Mouse (Mus musculus) kidney, embryonic 14.5 days (tissue): ENCODE results near the gene Ahsa1. TPM values are rescaled to one million over a fixed set of nuclear protein-coding genes. Genes with fewer than 3 reads are reported as not detected.

Experiments used
- ATAC-seq: fragments of 200-750 bp; cut with Nextera tagmentation; 2 replicates; pipeline ENCODE4 v1.8.0; 2017; ENCODE audit warnings: moderate number of reproducible peaks, mild to moderate bottlenecking, moderate TSS enrichment, moderate library complexity; ENCODE audit not compliant: low FRiP score, low TSS enrichment
- H3K27ac ChIP-seq: fragments of 300-500 bp; sonication (generic); 2 replicates; pipeline ENCODE4 v1.5.1; 2014; ENCODE audit warnings: low read depth, mild to moderate bottlenecking, low read length, moderate library complexity, mixed read lengths
- H3K27me3 ChIP-seq: fragments of 300-500 bp; sonication (generic); 2 replicates; pipeline ENCODE4 v1.6.1; 2014; ENCODE audit warnings: mild to moderate bottlenecking, low read length; ENCODE audit not compliant: control insufficient read depth, insufficient read depth
- H3K36me3 ChIP-seq: fragments of 300-500 bp; sonication (generic); 2 replicates; pipeline ENCODE4 v1.6.1; 2014; ENCODE audit warnings: low read length, mixed read lengths; ENCODE audit not compliant: control insufficient read depth, insufficient read depth
- H3K4me1 ChIP-seq: fragments of 300-500 bp; sonication (generic); 2 replicates; pipeline ENCODE4 v1.6.1; 2014; ENCODE audit warnings: low read length, mixed read lengths; ENCODE audit not compliant: control insufficient read depth, insufficient read depth
- H3K4me2 ChIP-seq: fragments of 300-500 bp; sonication (generic); replicated peaks from 2 replicates; pipeline ENCODE4 v1.6.1; 2014; ENCODE audit warnings: low read depth, mild to moderate bottlenecking, low read length
- H3K4me3 ChIP-seq: fragments of 300-500 bp; sonication (generic); 2 replicates; pipeline ENCODE4 v1.5.1; 2014; ENCODE audit warnings: mild to moderate bottlenecking, low read length
- H3K9ac ChIP-seq: fragments of 300-500 bp; sonication (generic); 2 replicates; pipeline ENCODE4 v1.6.1; 2014; ENCODE audit warnings: low read depth, mild to moderate bottlenecking, low read length, moderate library complexity
- H3K9me3 ChIP-seq: fragments of 300-500 bp; sonication (generic); 2 replicates; pipeline ENCODE4 v1.6.1; 2016; ENCODE audit warnings: low read length; ENCODE audit not compliant: control insufficient read depth
- WGBS: fragments of 180-500 bp; shearing (Covaris S2); extraction: QIAGEN DNeasy Blood & Tissue Kit; methylation state at CpG from one replicate; pipeline ENCODE4 v1.1.7; 2014; 5-methylcytosine and 5-hydroxymethylcytosine counted together
- microRNA-seq: library from miRNA; unstranded; fragments of <30 nt; microRNA quantifications from one replicate; pipeline ENCODE4, GENCODE M21; 2016
- polyA plus RNA-seq: library from polyadenylated mRNA; unstranded; fragments of >200 nt; fragmentation: Nextera tagmentation; extraction: Ambion mirVana; gene quantifications from 2 replicates; pipeline ENCODE4 v1.2.1, GENCODE M21; 2014

Gene Ahsa1
- polyA plus RNA-seq, 1 experiment from 2014 or later = 219 TPM

- ATAC-seq = no peak
- H3K4me3 ChIP-seq = no peak overlapping the region
- H3K27ac ChIP-seq = no peak overlapping the region
- no peaks in the 10 kb centered on the region for H3K4me1 ChIP-seq
- H3K27me3 ChIP-seq = no peaks in the 10 kb centered on the region
- 89% methylated on average over 3 of the region's 3 CpGs for WGBS
- H3K9me3 ChIP-seq = no peaks in the 10 kb centered on the region
- no peaks in the 10 kb centered on the region; the same call in 1 of the 2 replicates for H3K36me3 ChIP-seq
- no peak overlapping the region for H3K4me2 ChIP-seq
- H3K9ac ChIP-seq = no peak overlapping the region
Observed at GRCm38 (mm10) chr12:87319229-87319628, 53.0 kb downstream of the Ahsa1 start.

Small RNAs within 50 kb of the gene (microRNA-seq; reads per million reads assigned to microRNA genes)
- not detected for gene Gm47293

Other genes with a start within 250 kb of the Ahsa1 start
- gene Tmem63c, start 245.1 kb upstream of the Ahsa1 start, polyA plus RNA-seq = 0.08 TPM in 1 of 2 replicates, not detected in the other
- 0.14 and 0.43 TPM in 2 replicates for gene Ngb, start 163.9 kb upstream of the Ahsa1 start, polyA plus RNA-seq
- gene Gstz1, start 119.3 kb upstream of the Ahsa1 start, polyA plus RNA-seq = 41.6 and 44.8 TPM in 2 replicates
- gene Pomt2, start 118.5 kb upstream of the Ahsa1 start, polyA plus RNA-seq = 14.4 and 21.2 TPM in 2 replicates
- 1.1 and 1.2 TPM in 2 replicates for gene Samd15, start 66.8 kb upstream of the Ahsa1 start, polyA plus RNA-seq
- gene Tmed8, start 66.0 kb upstream of the Ahsa1 start, polyA plus RNA-seq = 2.0 and 2.9 TPM in 2 replicates
- gene Noxred1, start 27.7 kb upstream of the Ahsa1 start, polyA plus RNA-seq = 0.33 and 0.69 TPM in 2 replicates
- gene Vipas39, start 223 bp upstream of the Ahsa1 start, polyA plus RNA-seq = 42.9 and 50.7 TPM in 2 replicates
- 0.36 and 0.54 TPM in 2 replicates for gene Ism2, start 33.2 kb downstream of the Ahsa1 start, polyA plus RNA-seq
- gene Sptlc2, start 121.9 kb downstream of the Ahsa1 start, polyA plus RNA-seq = 65.1 and 85.3 TPM in 2 replicates
- 269 and 468 TPM in 2 replicates for gene Slirp, start 177.4 kb downstream of the Ahsa1 start, polyA plus RNA-seq
- 63.7 and 75.6 TPM in 2 replicates for gene Alkbh1, start 177.5 kb downstream of the Ahsa1 start, polyA plus RNA-seq
- gene Snw1, start 205.8 kb downstream of the Ahsa1 start, polyA plus RNA-seq = 142 and 161 TPM in 2 replicates
- not detected in 2 replicates for gene Gm5788, start 228.2 kb downstream of the Ahsa1 start, polyA plus RNA-seq
- not detected in 2 replicates for gene Gm8300, start 247.8 kb downstream of the Ahsa1 start, polyA plus RNA-seq